Mouse (Mus musculus) lung, postnatal 10 days (tissue): Measurements from ENCODE around the gene Bmf.

Source experiments
- DNase-seq: peaks from one replicate; pipeline ENCODE4 v3.0.0; 2021

Bmf gene

GRCm38 (mm10) chr2:118549507-118550473, at the start of gene Bmf:
Gene Bmf, minus strand, starts transcription at chr2:118549687.
- DNase-seq: peak; percentile 100

- no peak for DNase-seq
These were observed 49.6 kb upstream of the Bmf start for GRCm38 (mm10) chr2:118599087-118599486.

DNA sequence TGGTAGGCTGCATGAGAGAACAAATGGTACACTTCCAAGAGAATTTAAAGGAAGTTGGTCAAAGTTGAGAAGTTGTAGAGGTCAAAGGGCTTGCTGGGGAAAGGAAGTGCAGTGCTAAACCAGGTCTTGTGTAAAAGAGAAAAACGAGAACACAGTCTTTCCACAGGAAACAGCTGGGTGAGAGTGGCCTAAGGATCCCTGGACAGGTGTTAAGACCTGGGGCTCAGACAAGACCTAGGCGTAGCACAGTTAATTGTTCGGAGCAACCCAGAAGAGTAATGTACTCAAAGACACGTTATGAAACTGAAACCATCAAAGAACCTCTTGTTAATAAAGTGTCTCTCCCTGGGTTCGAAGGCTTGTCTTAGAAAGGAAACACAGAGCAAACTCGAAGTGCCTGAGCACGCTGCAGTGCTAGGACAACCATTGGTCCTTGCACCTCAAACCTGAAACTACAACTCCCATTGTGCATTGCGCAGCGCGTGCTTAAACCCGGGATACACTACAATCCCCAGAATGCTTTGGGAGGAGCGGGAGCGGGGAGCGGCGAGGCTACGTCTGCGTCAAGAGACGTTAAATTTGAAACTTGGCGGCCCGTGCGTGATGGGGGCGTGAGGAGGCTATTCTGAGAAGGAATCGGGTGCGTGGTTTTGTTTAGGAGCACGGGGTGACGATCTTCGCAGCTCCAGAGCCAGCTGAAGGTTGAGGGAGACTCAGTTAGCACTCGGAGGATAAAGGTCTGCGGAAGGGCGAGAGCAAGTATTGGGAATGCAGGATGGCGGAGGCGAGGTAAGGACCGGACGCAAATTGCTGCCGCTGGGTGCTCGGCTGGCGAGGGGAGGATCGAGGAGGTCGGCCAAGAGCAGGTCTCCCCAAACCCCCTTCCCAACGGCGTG, 48.4 kb upstream of the Bmf start, which contains the start of gene Bub1b:
Gene Bub1b (plus strand): TSS at position 539 of the 896 bp plus-strand sequence.
- DNase-seq: peak; percentile 95

- DNase-seq: no peak
These were observed 41.6 kb upstream of the Bmf start for GRCm38 (mm10) chr2:118591083-118591482.

- no peak for DNase-seq
These were observed 38.2 kb upstream of the Bmf start for GRCm38 (mm10) chr2:118587686-118588085.

DNA sequence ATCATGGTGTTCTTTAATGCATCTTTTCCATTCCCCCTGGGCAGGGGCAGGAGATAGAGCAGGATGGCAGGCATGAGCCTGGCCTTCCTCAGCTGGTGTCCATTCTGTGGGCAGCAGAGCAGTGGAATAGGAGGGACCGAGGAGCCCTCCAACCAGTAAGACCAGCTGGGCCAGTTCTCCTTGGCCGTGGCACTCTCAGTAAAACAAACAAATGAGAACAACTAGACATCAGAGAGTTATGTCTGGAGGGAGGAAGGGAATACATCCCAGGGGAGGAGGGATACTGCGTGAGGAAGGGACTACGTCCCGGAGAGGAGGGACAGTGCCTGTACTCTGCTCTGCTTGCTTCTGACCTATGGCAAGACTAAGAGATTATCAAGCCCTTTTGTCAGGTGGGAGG, 36.5 kb upstream of the Bmf start:
- peak; percentile 54 for DNase-seq

- DNase-seq: no peak
These were observed 23.6 kb upstream of the Bmf start for GRCm38 (mm10) chr2:118573135-118573534.

- no peak for DNase-seq
These were observed 22.8 kb upstream of the Bmf start for GRCm38 (mm10) chr2:118572183-118572836.

GRCm38 (mm10) chr2:118570939-118571338, 21.5 kb upstream of the Bmf start:
- DNase-seq: peak; percentile 10

DNA sequence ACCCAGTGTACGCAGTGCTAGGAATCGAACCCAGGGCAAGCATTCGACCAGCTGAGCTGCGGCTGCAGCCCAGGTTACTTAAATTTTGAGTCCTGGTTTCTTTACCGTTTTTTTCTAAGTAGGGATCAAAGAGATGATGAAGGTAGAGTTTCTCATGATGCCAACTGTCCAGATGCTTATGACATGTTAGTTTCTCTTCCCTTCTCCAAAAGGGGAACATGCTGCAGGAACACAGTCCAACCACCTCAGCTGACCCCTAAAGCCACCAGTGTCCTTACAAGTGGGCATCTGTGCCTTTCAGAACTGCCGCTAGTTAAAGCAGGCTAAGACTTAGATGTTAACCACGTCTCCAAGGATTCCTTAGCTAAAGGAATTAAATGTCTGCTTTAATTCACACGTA, 17.7 kb upstream of the Bmf start:
- no peak for DNase-seq

- no peak for DNase-seq
These were observed 12.9 kb upstream of the Bmf start for GRCm38 (mm10) chr2:118562431-118562830.

DNA sequence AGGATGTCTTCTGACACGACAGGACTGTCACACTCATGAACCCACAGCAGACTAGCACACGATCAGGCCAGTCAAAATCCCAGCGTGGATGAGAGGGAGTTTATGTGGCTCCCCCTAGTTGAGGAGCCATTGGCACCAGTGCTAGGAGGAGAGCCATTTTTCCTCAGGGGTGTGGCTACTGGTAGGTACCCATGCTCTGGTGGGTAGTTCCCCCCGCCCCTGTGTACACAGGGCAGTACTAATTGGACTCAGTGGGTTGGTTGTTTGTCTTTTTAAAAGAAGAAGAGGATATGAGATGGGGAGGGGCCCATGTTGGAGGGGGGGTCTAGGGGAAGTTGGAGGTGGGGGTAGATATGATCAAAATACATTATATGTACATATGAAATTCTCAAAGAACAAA, 12.5 kb upstream of the Bmf start:
- no peak for DNase-seq

GRCm38 (mm10) chr2:118558426-118558825, 8.9 kb upstream of the Bmf start:
- no peak for DNase-seq

GRCm38 (mm10) chr2:118554356-118554990, 5.0 kb upstream of the Bmf start:
- peak; percentile 63 for DNase-seq

GRCm38 (mm10) chr2:118551606-118552005, 2.1 kb upstream of the Bmf start:
- DNase-seq: no peak

DNA sequence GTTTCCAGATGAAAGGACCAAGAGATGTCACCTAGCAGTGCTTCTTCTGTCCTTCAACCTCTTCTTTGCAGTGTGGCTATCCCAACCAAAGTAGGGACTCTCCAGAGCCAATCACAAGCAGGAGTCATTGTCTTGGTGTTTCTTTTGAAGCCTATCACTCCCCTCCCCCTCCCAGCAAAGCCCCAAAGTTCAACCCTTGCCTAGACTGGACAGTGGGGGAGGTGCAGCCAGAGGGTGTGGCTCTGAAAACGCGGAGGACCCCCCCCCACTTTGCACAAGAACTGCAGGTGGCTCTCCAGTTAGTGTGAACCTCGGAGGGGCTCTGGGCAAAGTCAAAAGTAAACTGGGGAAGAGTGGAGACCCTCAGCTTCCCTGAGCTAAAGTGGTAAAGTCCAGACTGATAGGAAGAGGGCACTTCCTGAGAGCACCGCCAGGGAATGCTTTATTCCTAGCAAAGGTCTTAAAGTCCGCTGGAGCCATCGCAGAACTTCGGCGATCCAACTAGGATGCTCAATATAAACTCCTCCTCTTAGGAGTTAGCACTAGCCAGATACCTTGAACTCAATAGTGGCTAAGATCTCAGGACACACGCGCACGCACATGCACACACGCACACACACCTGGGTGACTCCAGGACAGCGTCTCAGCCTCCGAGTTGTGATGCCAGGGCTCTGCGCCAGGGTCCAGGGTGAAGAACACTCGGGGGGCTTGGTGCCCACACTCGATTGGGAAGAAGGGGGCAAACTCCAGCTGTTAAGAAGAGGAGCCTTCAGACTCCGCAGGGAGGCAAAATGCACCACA, 866 bp downstream of the Bmf start:
- peak; percentile 50 for DNase-seq

GRCm38 (mm10) chr2:118547541-118548016, 1.9 kb downstream of the Bmf start:
- DNase-seq: peak; percentile 85

GRCm38 (mm10) chr2:118546798-118547165, 2.7 kb downstream of the Bmf start:
- no peak for DNase-seq

DNA sequence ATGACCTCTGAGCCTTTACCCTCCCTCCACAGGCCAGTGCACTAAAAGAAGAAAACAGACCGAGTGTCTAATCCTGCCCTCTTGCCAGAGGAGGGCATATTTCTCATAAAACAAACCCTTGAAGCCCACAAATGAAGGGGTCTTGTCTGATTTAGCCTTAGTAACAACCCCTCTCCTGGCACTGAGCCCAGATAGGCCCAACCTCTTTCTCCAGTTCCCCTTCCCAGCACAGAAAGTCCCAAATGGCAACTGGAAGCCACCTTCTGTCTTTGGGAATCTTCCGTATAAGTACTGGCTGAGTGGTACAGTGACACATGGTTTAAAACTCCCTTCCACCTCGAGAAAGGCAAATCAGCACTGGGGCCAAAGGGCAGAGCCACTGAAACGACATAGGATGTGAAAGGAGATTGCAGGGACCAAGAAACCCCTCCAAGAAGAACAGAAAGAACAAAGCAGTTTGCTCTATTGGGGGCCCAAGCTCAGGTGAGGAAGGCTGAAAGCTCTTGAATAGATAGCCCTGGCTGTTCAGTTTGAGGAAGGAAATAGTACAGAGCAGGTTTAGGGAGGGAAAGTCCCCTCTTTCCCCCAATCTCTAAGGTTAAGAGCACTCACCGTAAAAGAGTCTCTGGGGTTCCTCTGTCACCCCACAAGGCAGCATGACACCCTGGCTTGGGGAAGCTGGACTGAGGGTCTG, 3.2 kb downstream of the Bmf start:
- peak; percentile 38 for DNase-seq

- DNase-seq: peak; percentile 96
These were observed 4.0 kb downstream of the Bmf start for GRCm38 (mm10) chr2:118545242-118546103.
